ENCODE assay signal across 10 mouse cellular contexts in the genomic region with DNA sequence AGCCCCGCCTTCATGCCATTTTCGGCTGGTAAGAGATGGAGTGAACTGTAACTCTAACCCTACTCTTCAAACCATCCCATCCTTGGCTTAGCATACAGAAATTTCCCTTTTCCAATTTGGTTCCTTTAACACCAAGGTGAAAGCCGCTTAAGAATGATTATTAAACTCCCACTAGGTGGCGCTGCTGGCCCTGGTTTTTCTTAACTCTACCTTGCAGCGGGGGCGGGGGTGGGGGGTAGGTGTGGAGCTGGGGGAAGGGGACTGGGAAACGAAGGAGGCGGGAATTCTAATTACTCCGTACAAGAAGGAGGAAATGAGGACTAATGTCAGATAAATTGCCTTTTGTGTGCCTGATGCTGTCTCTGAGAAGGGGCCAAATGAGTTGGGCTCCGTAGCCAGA. TPM values are rescaled to one million over a fixed set of nuclear protein-coding genes. Genes with fewer than 3 reads are reported as not detected.
A peak's percentile ranks its signal among the peaks of the same experiment; 100 is the strongest.
DNase-seq lines count a peak whose midpoint lies in the region; ATAC-seq and TF ChIP-seq lines count a peak whose summit lies in the region.
"Had no signal": no experiment of that assay in that cellular context is flagged by ENCODE, and none has a peak within 500 bp of the region (broad histone marks: within the 10 kb centered on the region; RNA-seq: fewer than 3 reads in every experiment).

No protein-coding gene starts in this region.

- no peaks in the 10 kb centered on the region for H3K27me3 ChIP-seq in neural tube, embryonic 15.5 days (replicated peaks)
- no peaks in the 10 kb centered on the region for H3K27me3 ChIP-seq in limb, embryonic 14.5 days (ENCODE audit: control insufficient read depth, insufficient read depth, low read length)
- no peaks in the 10 kb centered on the region for H3K27me3 ChIP-seq in splenic B cell, adult 2 months (ENCODE audit: control insufficient read depth, insufficient read depth, low read length, poor library complexity, severe bottlenecking)

- H3K4me1 ChIP-seq in neural tube, embryonic 15.5 days: no peaks in the 10 kb centered on the region
- H3K4me1 ChIP-seq in limb, embryonic 14.5 days (ENCODE audit: control insufficient read depth, insufficient read depth, low read length): no peaks in the 10 kb centered on the region

- no peaks in the 10 kb centered on the region for H3K9me3 ChIP-seq in neural tube, embryonic 15.5 days (replicated peaks)
- H3K9me3 ChIP-seq in limb, embryonic 14.5 days (ENCODE audit: control insufficient read depth, low read length): no peaks in the 10 kb centered on the region

- WGBS in neural tube, embryonic 15.5 days: 14% methylated on average over 10 of the region's 10 CpGs
- 9% methylated on average over 10 of the region's 10 CpGs for WGBS in limb, embryonic 14.5 days

- H3K27ac ChIP-seq in neural tube, embryonic 15.5 days (replicated peaks): no peak overlapping the region
- H3K27ac ChIP-seq in limb, embryonic 14.5 days (replicated peaks; ENCODE audit: low read depth, low read length): no peak overlapping the region

- DNase-seq in adrenal gland, adult (ENCODE audit: inconsistent age in 2 of 2, low spot score in 1 of 2): peak; percentile 45 to 84
- no peak for DNase-seq in adrenal gland, adult 8-10 months
- peak; percentile 52 for DNase-seq in neural tube, embryonic 10.5 days (ENCODE audit: extremely low spot score, low spot score)
- DNase-seq in cerebellum, postnatal 36 days: peak; percentile 68 to 69
- peak; percentile 54 for DNase-seq in hindlimb bud, embryonic 11.5 days (ENCODE audit: extremely low spot score, low read depth, low spot score)
- peak; percentile 83 for DNase-seq in limb, embryonic 14.5 days (ENCODE audit: low spot score)
- peak; percentile 66 for DNase-seq in splenic B cell, adult 2 months (ENCODE audit: low read depth, low spot score)

- no peak for TF ChIP-seq POLR2A in limb, embryonic 14.5 days (IDR thresholded peaks at IDR 0.05; ENCODE audit: borderline replicate concordance, extremely low read depth, insufficient read depth, insufficient read length)

- no peaks in the 10 kb centered on the region for H3K36me3 ChIP-seq in neural tube, embryonic 15.5 days
- no peaks in the 10 kb centered on the region for H3K36me3 ChIP-seq in limb, embryonic 14.5 days (ENCODE audit: control insufficient read depth, insufficient read depth, low read length)
- H3K36me3 ChIP-seq in splenic B cell, adult 2 months (ENCODE audit: control insufficient read depth, insufficient read depth, low read length, poor library complexity, severe bottlenecking): no peaks in the 10 kb centered on the region

- ATAC-seq in neural tube, embryonic 15.5 days (ENCODE audit: low FRiP score): no peak; the same call in 1 of the 2 replicates
- 0 out of 2 replicates have a peak, but pooled peaks have one; percentile 23 for ATAC-seq in limb, embryonic 14.5 days (ENCODE audit: low FRiP score, low read depth)

- no peak overlapping the region for H3K4me3 ChIP-seq in neural tube, embryonic 15.5 days (replicated peaks)
- no peak overlapping the region for H3K4me3 ChIP-seq in limb, embryonic 14.5 days (replicated peaks; ENCODE audit: low read length)

- no peak overlapping the region for H3K4me2 ChIP-seq in neural tube, embryonic 15.5 days
- H3K4me2 ChIP-seq in limb, embryonic 14.5 days (replicated peaks; ENCODE audit: low read depth, low read length, severe bottlenecking): peak overlapping the region; percentile 25; the same call in 1 of the 2 replicates

- H3K9ac ChIP-seq in neural tube, embryonic 15.5 days (replicated peaks): no peak overlapping the region
- no peak overlapping the region for H3K9ac ChIP-seq in limb, embryonic 14.5 days (ENCODE audit: low read depth, low read length, severe bottlenecking)

RNA-seq across cellular contexts. Expression of a gene that starts 12.9 kb away (rescaled TPM):
- total RNA-seq in adrenal gland, adult 8-10 months (2022): 100 to 1,000 TPM in 2 of 4 experiments, 1 to 10 TPM in 2; 4.1 to 631 (median 184) TPM
- 0.56 TPM in 1 of 2 replicates, not detected in the other for polyA plus RNA-seq in neural tube, embryonic 15.5 days (2015; fragmentation: Nextera tagmentation; extraction: Ambion mirVana)
- polyA plus RNA-seq in limb, embryonic 14.5 days (2012; rRNA removed): 0.11 and 0.31 TPM in 2 replicates
- 0.14 TPM in 1 of 2 replicates, not detected in the other for polyA plus RNA-seq in limb, embryonic 14.5 days (2014; fragmentation: Nextera tagmentation; extraction: Ambion mirVana)
- total RNA-seq: hematopoietic stem cell, adult 5-6 weeks had no signal
- polyA plus RNA-seq: C2C12 had no signal

RNA-seq across cellular contexts. Expression of a gene that starts 20.9 kb away (rescaled TPM):
- not detected for total RNA-seq in adrenal gland, adult 8-10 months (2022)
- 0.10 and 0.36 TPM in 2 replicates for polyA plus RNA-seq in neural tube, embryonic 15.5 days (2015; fragmentation: Nextera tagmentation; extraction: Ambion mirVana)
- polyA plus RNA-seq in limb, embryonic 14.5 days (2012; rRNA removed): not detected in 2 replicates
- not detected in 2 replicates for polyA plus RNA-seq in limb, embryonic 14.5 days (2014; fragmentation: Nextera tagmentation; extraction: Ambion mirVana)
- total RNA-seq: hematopoietic stem cell, adult 5-6 weeks had no signal
- polyA plus RNA-seq: C2C12 had no signal

RNA-seq across cellular contexts. Expression of a gene that starts 34.0 kb away (rescaled TPM):
- total RNA-seq in adrenal gland, adult 8-10 months (2022): 100 to 1,000 TPM in 3 of 4 experiments, 10 to 100 TPM in 1; 98.6 to 118 (median 107) TPM
- 92.3 and 94.7 TPM in 2 replicates for polyA plus RNA-seq in neural tube, embryonic 15.5 days (2015; fragmentation: Nextera tagmentation; extraction: Ambion mirVana)
- 88.3 and 96.4 TPM in 2 replicates for polyA plus RNA-seq in limb, embryonic 14.5 days (2012; rRNA removed)
- 41.9 and 49.2 TPM in 2 replicates for polyA plus RNA-seq in limb, embryonic 14.5 days (2014; fragmentation: Nextera tagmentation; extraction: Ambion mirVana)

RNA-seq across cellular contexts. Expression of a gene that starts 46.1 kb away (rescaled TPM):
- 10 to 100 TPM; 60.6 to 88.0 (median 81.4) TPM for total RNA-seq in adrenal gland, adult 8-10 months (2022)
- 105 and 109 TPM in 2 replicates for polyA plus RNA-seq in neural tube, embryonic 15.5 days (2015; fragmentation: Nextera tagmentation; extraction: Ambion mirVana)
- 78.3 and 93.5 TPM in 2 replicates for polyA plus RNA-seq in limb, embryonic 14.5 days (2012; rRNA removed)
- polyA plus RNA-seq in limb, embryonic 14.5 days (2014; fragmentation: Nextera tagmentation; extraction: Ambion mirVana): 61.5 and 70.9 TPM in 2 replicates

RNA-seq across cellular contexts. Expression of a gene that starts 48.3 kb away (rescaled TPM):
- total RNA-seq in adrenal gland, adult 8-10 months (2022): not detected
- polyA plus RNA-seq in neural tube, embryonic 15.5 days (2015; fragmentation: Nextera tagmentation; extraction: Ambion mirVana): 0.90 TPM in 1 of 2 replicates, not detected in the other
- polyA plus RNA-seq in limb, embryonic 14.5 days (2012; rRNA removed): 5.2 and 9.0 TPM in 2 replicates
- 0.58 and 0.62 TPM in 2 replicates for polyA plus RNA-seq in limb, embryonic 14.5 days (2014; fragmentation: Nextera tagmentation; extraction: Ambion mirVana)
- total RNA-seq: hematopoietic stem cell, adult 5-6 weeks had no signal
